Mouse (Mus musculus) midbrain, embryonic 16.5 days (tissue): ENCODE data around the gene Olfr178. TPM values are rescaled to one million over a fixed set of nuclear protein-coding genes. Genes with fewer than 3 reads are reported as not detected.

ENCODE experiments used
- ATAC-seq: fragments of 200-750 bp; cut with Nextera tagmentation; 2 replicates; pipeline ENCODE4 v1.8.0; 2017; ENCODE audit warnings: moderate TSS enrichment
- H3K27ac ChIP-seq: fragments of 300-500 bp; sonication (generic); 2 replicates; pipeline ENCODE4 v1.5.1; 2014; ENCODE audit warnings: mild to moderate bottlenecking, low read length, mixed read lengths
- H3K27me3 ChIP-seq: fragments of 300-500 bp; sonication (generic); 2 replicates; pipeline ENCODE4 v1.6.1; 2014; ENCODE audit warnings: low read depth, low read length, mixed read lengths; ENCODE audit not compliant: control insufficient read depth, insufficient read depth
- H3K36me3 ChIP-seq: fragments of 300-500 bp; sonication (generic); 2 replicates; pipeline ENCODE4 v1.6.1; 2014; ENCODE audit warnings: mild to moderate bottlenecking, low read length, moderate library complexity, mixed read lengths; ENCODE audit not compliant: control insufficient read depth, insufficient read depth
- H3K4me1 ChIP-seq: fragments of 300-500 bp; sonication (generic); 2 replicates; pipeline ENCODE4 v1.6.1; 2014; ENCODE audit warnings: mild to moderate bottlenecking, low read length, mixed read lengths; ENCODE audit not compliant: control insufficient read depth, insufficient read depth
- H3K4me2 ChIP-seq: fragments of 300-500 bp; sonication (generic); 2 replicates; pipeline ENCODE4 v1.6.1; 2014; ENCODE audit warnings: mild to moderate bottlenecking, low read length, mixed read lengths
- H3K4me3 ChIP-seq: fragments of 300-500 bp; sonication (generic); 2 replicates; pipeline ENCODE4 v1.5.1; 2014; ENCODE audit warnings: low read depth, mild to moderate bottlenecking, low read length, moderate library complexity, mixed read lengths
- H3K9ac ChIP-seq: fragments of 300-500 bp; sonication (generic); 2 replicates; pipeline ENCODE4 v1.6.1; 2014; ENCODE audit warnings: low read depth, low read length, mixed read lengths
- H3K9me3 ChIP-seq: fragments of 300-500 bp; sonication (generic); replicated peaks from 2 replicates; pipeline ENCODE4 v1.6.1; 2014; ENCODE audit warnings: mild to moderate bottlenecking, low read length, mixed read lengths; ENCODE audit not compliant: control insufficient read depth, poor library complexity, severe bottlenecking
- WGBS: fragments of 180-500 bp; shearing (Covaris S2); extraction: QIAGEN DNeasy Blood & Tissue Kit; methylation state at CpG from one replicate; pipeline ENCODE4 v1.1.7; 2014; 5-methylcytosine and 5-hydroxymethylcytosine counted together
- polyA plus RNA-seq: library from polyadenylated mRNA; unstranded; fragments of >200 nt; fragmentation: Nextera tagmentation; extraction: Ambion mirVana; gene quantifications from 2 replicates; pipeline ENCODE4 v1.2.1, GENCODE M21; 2015

Gene Olfr178
- not detected in 2 replicates for polyA plus RNA-seq

- H3K9me3 ChIP-seq = no peaks in the 10 kb centered on the region; the same call in 1 of the 2 replicates
- no peak within 1 kb of the TSS for H3K4me3 ChIP-seq
- no peaks in the 10 kb centered on the region for H3K27me3 ChIP-seq
- no peaks in the 10 kb centered on the region for H3K36me3 ChIP-seq
- WGBS = 92% methylated on average over 3 of the region's 3 CpGs
- no peak for ATAC-seq
- no peak within 1 kb of the TSS for H3K9ac ChIP-seq
- H3K4me2 ChIP-seq = no peak within 1 kb of the TSS
- no peaks in the 10 kb centered on the region for H3K4me1 ChIP-seq
- H3K27ac ChIP-seq = no peak within 1 kb of the TSS
Measured at GRCm38 (mm10) chr16:58891963-58892362, at the start of gene Olfr178. Olfr178 (minus strand) TSS chr16:58892063.

GRCm38 (mm10) chr16:58929292-58929691 lies 37.4 kb upstream of the Olfr178 start, which contains the start of gene Olfr180:
Olfr180 (minus strand) TSS chr16:58929392.
- Histone ChIP-seq H3K4me3 (no peak within 1 kb of the TSS), H3K27ac (no peak within 1 kb of the TSS), H3K9ac (no peak within 1 kb of the TSS), H3K9me3 (no peaks in the 10 kb centered on the region), H3K27me3 (no peaks in the 10 kb centered on the region), H3K36me3 (no peaks in the 10 kb centered on the region), H3K4me1 (no peaks in the 10 kb centered on the region), H3K4me2 (no peak within 1 kb of the TSS)
- no peak for ATAC-seq
- WGBS = 86% methylated on average over 4 of the region's 4 CpGs

GRCm38 (mm10) chr16:58928655-58929054 lies 36.8 kb upstream of the Olfr178 start, which contains the start of gene Olfr181:
Olfr181 (minus strand) TSS chr16:58928755.
- Histone ChIP-seq H3K4me3 (no peak within 1 kb of the TSS), H3K4me1 (no peaks in the 10 kb centered on the region), H3K27ac (no peak within 1 kb of the TSS), H3K4me2 (no peak within 1 kb of the TSS), H3K27me3 (no peaks in the 10 kb centered on the region), H3K9me3 (no peaks in the 10 kb centered on the region), H3K9ac (no peak within 1 kb of the TSS), H3K36me3 (no peaks in the 10 kb centered on the region)
- ATAC-seq = no peak
- 62% methylated on average over 1 of the region's 1 CpGs for WGBS

GRCm38 (mm10) chr16:58884416-58884815 lies 7.4 kb downstream of the Olfr178 start:
- H3K9ac ChIP-seq = no peak overlapping the region
- H3K36me3 ChIP-seq = no peaks in the 10 kb centered on the region
- 94% methylated on average over 2 of the region's 2 CpGs for WGBS
- H3K27ac ChIP-seq = no peak overlapping the region
- no peaks in the 10 kb centered on the region for H3K4me1 ChIP-seq
- ATAC-seq = no peak
- no peak overlapping the region for H3K4me3 ChIP-seq
- no peaks in the 10 kb centered on the region for H3K27me3 ChIP-seq
- no peak overlapping the region for H3K4me2 ChIP-seq
- no peaks in the 10 kb centered on the region for H3K9me3 ChIP-seq

GRCm38 (mm10) chr16:58874668-58875067 lies 17.2 kb downstream of the Olfr178 start, which contains the start of gene Olfr177:
Olfr177 (minus strand) TSS chr16:58874768.
- ATAC-seq = no peak
- H3K36me3 ChIP-seq = no peaks in the 10 kb centered on the region
- no peak within 1 kb of the TSS for H3K4me2 ChIP-seq
- no peaks in the 10 kb centered on the region for H3K9me3 ChIP-seq
- no peak within 1 kb of the TSS for H3K9ac ChIP-seq
- H3K27ac ChIP-seq = no peak within 1 kb of the TSS
- H3K4me3 ChIP-seq = no peak within 1 kb of the TSS
- WGBS = 72% methylated on average over 1 of the region's 1 CpGs
- no peaks in the 10 kb centered on the region for H3K27me3 ChIP-seq
- no peaks in the 10 kb centered on the region for H3K4me1 ChIP-seq

- H3K27me3 ChIP-seq = no peaks in the 10 kb centered on the region
- no peaks in the 10 kb centered on the region for H3K4me1 ChIP-seq
- 59% methylated on average over 1 of the region's 1 CpGs for WGBS
- H3K4me2 ChIP-seq = no peak overlapping the region
- H3K36me3 ChIP-seq = no peaks in the 10 kb centered on the region
- no peak overlapping the region for H3K27ac ChIP-seq
- H3K9me3 ChIP-seq = no peaks in the 10 kb centered on the region
- H3K9ac ChIP-seq = no peak overlapping the region
- no peak overlapping the region for H3K4me3 ChIP-seq
- no peak for ATAC-seq
Measured at GRCm38 (mm10) chr16:58861479-58861878, 30.4 kb downstream of the Olfr178 start.

- Histone ChIP-seq H3K4me1 (no peaks in the 10 kb centered on the region), H3K9ac (no peak overlapping the region), H3K27me3 (no peaks in the 10 kb centered on the region), H3K4me3 (no peak overlapping the region), H3K27ac (no peak overlapping the region), H3K9me3 (no peaks in the 10 kb centered on the region), H3K36me3 (no peaks in the 10 kb centered on the region), H3K4me2 (no peak overlapping the region)
- WGBS = 88% methylated on average over 2 of the region's 2 CpGs
- no peak for ATAC-seq
Measured at GRCm38 (mm10) chr16:58860032-58860737, 31.7 kb downstream of the Olfr178 start.

Other genes with a start within 250 kb of the Olfr178 start
- gene Cpox, start 221.8 kb downstream of the Olfr178 start, polyA plus RNA-seq = 13.5 and 13.6 TPM in 2 replicates
- gene Gpr15, start 173.0 kb downstream of the Olfr178 start, polyA plus RNA-seq = 0.18 TPM in 1 of 2 replicates, not detected in the other
- 144 and 152 TPM in 2 replicates for gene Cldnd1, start 164.2 kb downstream of the Olfr178 start, polyA plus RNA-seq
- gene Olfr172, start 128.9 kb downstream of the Olfr178 start, polyA plus RNA-seq = not detected in 2 replicates
- gene Olfr173, start 91.8 kb downstream of the Olfr178 start, polyA plus RNA-seq = not detected in 2 replicates
- not detected in 2 replicates for gene Olfr175-ps1, start 65.3 kb downstream of the Olfr178 start, polyA plus RNA-seq
- gene Olfr177, start 17.3 kb downstream of the Olfr178 start, polyA plus RNA-seq = not detected in 2 replicates
- gene Olfr181, start 36.7 kb upstream of the Olfr178 start, polyA plus RNA-seq = not detected in 2 replicates
- gene Olfr180, start 37.3 kb upstream of the Olfr178 start, polyA plus RNA-seq = not detected in 2 replicates
- not detected in 2 replicates for gene Olfr183, start 103.3 kb upstream of the Olfr178 start, polyA plus RNA-seq
- not detected in 2 replicates for gene Olfr186, start 138.2 kb upstream of the Olfr178 start, polyA plus RNA-seq
- not detected in 2 replicates for gene Olfr187, start 147.7 kb upstream of the Olfr178 start, polyA plus RNA-seq
- gene Olfr190, start 185.9 kb upstream of the Olfr178 start, polyA plus RNA-seq = not detected in 2 replicates
- gene Olfr191, start 197.8 kb upstream of the Olfr178 start, polyA plus RNA-seq = not detected in 2 replicates
- gene Olfr193, start 219.8 kb upstream of the Olfr178 start, polyA plus RNA-seq = not detected in 2 replicates
- gene Olfr194, start 229.0 kb upstream of the Olfr178 start, polyA plus RNA-seq = not detected in 2 replicates